Mouse (Mus musculus) small intestine, adult 2 months (tissue): ENCODE measurements around the gene Opalin.

Experiments
- CTCF ChIP-seq: fragments of 200-500 bp; IDR thresholded peaks from 2 replicates; pipeline ENCODE4 v1.5.1; 2012; ENCODE audit warnings: low read depth, mild to moderate bottlenecking, control low read depth, inconsistent platforms, low read length, moderate library complexity, mixed read lengths; ENCODE audit not compliant: insufficient replicate concordance, insufficient read length; ENCODE audit errors: extremely low read depth
- POLR2A ChIP-seq: fragments of 200-500 bp; IDR thresholded peaks from 2 replicates; pipeline ENCODE4 v1.6.1; 2012; ENCODE audit warnings: low read depth, mild to moderate bottlenecking, control low read depth, inconsistent platforms, low read length, moderate library complexity

GRCm38 (mm10) chr19:41031009-41031408 is 45.9 kb downstream of the Opalin start:
- no peak for TF ChIP-seq POLR2A
- no peak for TF ChIP-seq CTCF
